Mouse (Mus musculus) monocyte, adult 5-6 weeks (primary cell): Measurements from ENCODE around the gene Ppm1a. TPM values are rescaled to one million over a fixed set of nuclear protein-coding genes. Genes with fewer than 3 reads are reported as not detected.

Experiments used
- ATAC-seq: fragments of 153-309, 156-312 bp; replicated peaks from 2 replicates; pipeline ENCODE4 v1.8.0; 2017; ENCODE audit warnings: mild to moderate bottlenecking; ENCODE audit not compliant: low TSS enrichment, insufficient number of reproducible peaks, severe bottlenecking, poor library complexity, low FRiP score
- total RNA-seq: library from RNA; stranded (forward); fragments of 200-1000, 200-491, 200-594 nt; gene quantifications from 3 replicates; pipeline ENCODE4 v1.2.3, GENCODE M21; 2017

Gene Ppm1a
- total RNA-seq, 1 experiment from 2014 or later = 232 TPM

- no peak for ATAC-seq
These were observed 88.7 kb downstream of the Ppm1a start for GRCm38 (mm10) chr12:72845946-72846345.

DNA sequence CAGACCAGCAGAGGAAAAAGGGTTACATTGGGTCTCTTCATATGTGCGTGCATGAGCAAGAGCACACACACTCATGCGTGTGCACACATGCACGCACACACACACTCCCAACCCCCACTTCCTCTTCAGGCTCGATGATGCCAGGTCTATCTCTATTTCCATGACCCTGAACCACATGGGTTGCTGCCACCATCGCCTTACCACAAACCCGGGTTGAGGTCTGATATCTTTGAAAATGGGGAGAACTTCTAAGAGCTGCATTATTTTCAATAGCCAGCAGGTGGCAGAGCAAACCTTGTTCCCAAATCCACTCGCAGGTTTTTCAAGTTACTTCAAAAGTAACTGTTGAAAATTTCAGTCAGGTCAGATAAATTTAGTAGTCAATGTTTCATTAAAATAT, 90.5 kb downstream of the Ppm1a start:
- ATAC-seq = no peak

Other genes with a start within 250 kb of the Ppm1a start
- 1.6 to 4.9 TPM (median 2.3 TPM) in 3 replicates for gene Pcnx4, start 221.1 kb upstream of the Ppm1a start, total RNA-seq
- not detected in 3 replicates for gene Gm4756, start 107.8 kb upstream of the Ppm1a start, total RNA-seq
- 56.3 to 90.0 TPM (median 81.0 TPM) in 3 replicates for gene Dhrs7, start 92.5 kb upstream of the Ppm1a start, total RNA-seq
- gene Six6, start 182.4 kb downstream of the Ppm1a start, total RNA-seq = not detected in 3 replicates
- 1.2 TPM in 1 of 3 replicates, not detected in the others for gene 4930447C04Rik, start 183.3 kb downstream of the Ppm1a start, total RNA-seq